Comparison of ENCODE assay signal across 21 mouse cellular contexts in genomic region chr2:170474125-170474524, GRCm38 (mm10). TPM values are rescaled to one million over a fixed set of nuclear protein-coding genes. Genes with fewer than 3 reads are reported as not detected.
"Had no signal": no experiment of that assay in that cellular context is flagged by ENCODE, and none has a peak within 500 bp of the region (broad histone marks: within the 10 kb centered on the region; RNA-seq: fewer than 3 reads in every experiment).

No protein-coding gene starts in this region.

- H3K36me3 ChIP-seq: neural tube, embryonic 13.5 days; neural tube, embryonic 15.5 days; stomach, embryonic 15.5 days had no signal

- DNase-seq: retina, postnatal 1 day; right cerebral cortex, adult 18-20 months; right cerebral cortex, postnatal 14 days; right cerebral cortex, postnatal 25 days; right cerebral cortex, postnatal 4 days; spleen, adult 18-20 months; thymus, adult 18-20 months; thymus, adult 2 months; thymus, postnatal 14 days; thymus, postnatal 25 days; thymus, postnatal 36 days; thymus, postnatal 4 days had no signal

- H3K4me3 ChIP-seq: neural tube, embryonic 13.5 days; neural tube, embryonic 15.5 days; stomach, embryonic 15.5 days had no signal

- H3K27ac ChIP-seq: neural tube, embryonic 13.5 days; neural tube, embryonic 15.5 days; stomach, embryonic 15.5 days; stomach, postnatal 0 days had no signal

- H3K4me1 ChIP-seq: stomach, embryonic 15.5 days had no signal

- H3K27me3 ChIP-seq: stomach, embryonic 15.5 days had no signal

RNA-seq across cellular contexts. Expression of gene Cyp24a1, which starts 22.8 kb away (rescaled TPM):
- polyA plus RNA-seq: neural tube, embryonic 13.5 days; small intestine, adult 2 months; spleen, adult 2 months; stomach, embryonic 14.5 days; stomach, embryonic 15.5 days; stomach, embryonic 16.5 days; stomach, postnatal 0 days; urinary bladder, adult 2 months had no signal
